ENCODE assay signal across 7 mouse cellular contexts in genomic region chr2:94265221-94266191, GRCm38 (mm10).
DNase-seq lines count a peak whose midpoint lies in the region; ATAC-seq lines count a peak whose summit lies in the region.

No protein-coding gene starts in this region.

- intact Hi-C loops in gastrocnemius, postnatal 14 days (cut with DNase I; ENCODE audit: low total_unique reads) = no loop called here

- H3K4me3 ChIP-seq in intestine, embryonic 16.5 days (ENCODE audit: low read length) = peak overlapping the region; percentile 9
- no peak overlapping the region for H3K4me3 ChIP-seq in liver, embryonic 12.5 days
- H3K4me3 ChIP-seq in neural tube, embryonic 11.5 days (ENCODE audit: low read depth, low read length) = peak overlapping the region; percentile 29; the same call in 1 of the 2 replicates

- H3K27ac ChIP-seq in intestine, embryonic 16.5 days (ENCODE audit: low read length) = no peak overlapping the region
- no peak overlapping the region for H3K27ac ChIP-seq in liver, embryonic 12.5 days
- peak overlapping the region; percentile 35; the same call in 1 of the 2 replicates for H3K27ac ChIP-seq in neural tube, embryonic 11.5 days (ENCODE audit: low read depth, low read length)

- peak overlapping the region; percentile 55 for H3K4me2 ChIP-seq in intestine, embryonic 16.5 days (ENCODE audit: low read depth, low read length)
- H3K4me2 ChIP-seq in liver, embryonic 12.5 days = peak overlapping the region; percentile 44
- H3K4me2 ChIP-seq in neural tube, embryonic 11.5 days (ENCODE audit: low read depth) = peak overlapping the region; percentile 59

- peak; percentile 74; the same call in 1 of the 2 replicates for ATAC-seq in intestine, embryonic 16.5 days
- ATAC-seq in liver, embryonic 12.5 days = no peak
- ATAC-seq in neural tube, embryonic 11.5 days (ENCODE audit: insufficient read depth, low FRiP score, low TSS enrichment) = peak; percentile 72

- H3K27me3 ChIP-seq in intestine, embryonic 16.5 days (replicated peaks; ENCODE audit: control insufficient read depth, insufficient read depth, low read length) = no peaks in the 10 kb centered on the region; the same call in 1 of the 2 replicates
- peaks cover 78% of the 10 kb centered on the region for H3K27me3 ChIP-seq in liver, embryonic 12.5 days (replicated peaks)
- H3K27me3 ChIP-seq in neural tube, embryonic 11.5 days (ENCODE audit: control insufficient read depth, insufficient read depth, low read length) = no peaks in the 10 kb centered on the region

- no peak overlapping the region for H3K9ac ChIP-seq in intestine, embryonic 16.5 days (ENCODE audit: low read depth, low read length)
- H3K9ac ChIP-seq in liver, embryonic 12.5 days = no peak overlapping the region
- peak overlapping the region; percentile 23; the same call in 1 of the 2 replicates for H3K9ac ChIP-seq in neural tube, embryonic 11.5 days (ENCODE audit: low read length)

- no peaks in the 10 kb centered on the region for H3K36me3 ChIP-seq in intestine, embryonic 16.5 days (ENCODE audit: control insufficient read depth, insufficient read depth, low read length)
- no peaks in the 10 kb centered on the region for H3K36me3 ChIP-seq in liver, embryonic 12.5 days
- no peaks in the 10 kb centered on the region for H3K36me3 ChIP-seq in neural tube, embryonic 11.5 days (ENCODE audit: control insufficient read depth, insufficient read depth, low read length)

- H3K9me3 ChIP-seq in intestine, embryonic 16.5 days (ENCODE audit: control insufficient read depth, low read length) = no peaks in the 10 kb centered on the region
- no peaks in the 10 kb centered on the region for H3K9me3 ChIP-seq in liver, embryonic 12.5 days (replicated peaks)
- no peaks in the 10 kb centered on the region for H3K9me3 ChIP-seq in neural tube, embryonic 11.5 days (ENCODE audit: control insufficient read depth, low read length)

- peaks cover 16% of the 10 kb centered on the region for H3K4me1 ChIP-seq in intestine, embryonic 16.5 days (ENCODE audit: control insufficient read depth, insufficient read depth, low read length)
- H3K4me1 ChIP-seq in liver, embryonic 12.5 days = peaks cover 9% of the 10 kb centered on the region; the same call in 1 of the 2 replicates
- H3K4me1 ChIP-seq in neural tube, embryonic 11.5 days (ENCODE audit: control insufficient read depth, insufficient read depth, low read length) = peaks cover 20% of the 10 kb centered on the region

- 7% methylated on average over 16 of the region's 16 CpGs for WGBS in intestine, embryonic 16.5 days
- 6% methylated on average over 16 of the region's 16 CpGs for WGBS in liver, embryonic 12.5 days (ENCODE audit: insufficient replicate concordance)
- 7% methylated on average over 16 of the region's 16 CpGs for WGBS in neural tube, embryonic 11.5 days

- DNase-seq in MEL-GATA-1-ER (ENCODE audit: extremely low read depth, low read depth) = peak; percentile 56
- peak; percentile 90 for DNase-seq in brain, adult 2 months (ENCODE audit: low read depth, low spot score)
- DNase-seq in gastrocnemius, postnatal 14 days = peak; percentile 24
- DNase-seq in neural tube, embryonic 11.5 days (ENCODE audit: low spot score) = peak; percentile 52
- DNase-seq in spleen, adult 12 weeks (ENCODE audit: low spot score) = no peak
